ENCODE assay signal across 18 mouse cellular contexts in the genomic region with DNA sequence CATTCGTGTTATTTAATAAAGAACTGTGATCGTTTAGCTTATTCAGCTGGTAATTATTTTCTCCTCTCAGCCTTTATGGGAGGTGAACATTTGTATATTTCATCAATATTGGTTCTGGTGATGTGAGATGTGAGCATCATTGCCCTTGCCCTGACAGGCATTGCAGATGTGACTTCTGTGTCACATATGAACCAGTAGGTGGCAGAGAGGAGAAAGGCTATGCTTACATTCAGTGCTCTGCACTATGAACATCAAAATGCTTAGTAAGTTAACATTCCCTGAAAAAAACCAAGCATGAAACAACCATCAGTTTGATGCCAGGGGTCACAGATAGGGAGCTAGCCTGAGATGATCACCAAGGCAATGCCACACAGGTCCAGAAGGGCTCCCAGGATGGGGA.
A peak's percentile ranks its signal among the peaks of the same experiment; 100 is the strongest.
DNase-seq lines count a peak whose midpoint lies in the region; ATAC-seq and TF ChIP-seq lines count a peak whose summit lies in the region.
"Had no signal": no experiment of that assay in that cellular context is flagged by ENCODE, and none has a peak within 500 bp of the region (broad histone marks: within the 10 kb centered on the region; RNA-seq: fewer than 3 reads in every experiment).

No protein-coding gene starts in this region.

- H3K27ac ChIP-seq in forebrain, embryonic 14.5 days (ENCODE audit: low read depth, low read length), result no peak overlapping the region
- no peak overlapping the region for H3K27ac ChIP-seq in forebrain, embryonic 12.5 days
- H3K27ac ChIP-seq in kidney, postnatal 0 days, result no peak overlapping the region
- no peak overlapping the region for H3K27ac ChIP-seq in kidney, embryonic 15.5 days
- H3K27ac ChIP-seq in neural tube, embryonic 13.5 days (replicated peaks), result no peak overlapping the region
- H3K27ac ChIP-seq in neural tube, embryonic 15.5 days (replicated peaks), result no peak overlapping the region
- no peak overlapping the region for H3K27ac ChIP-seq in stomach, postnatal 0 days (replicated peaks)
- H3K27ac ChIP-seq: intestine, embryonic 15.5 days; liver, embryonic 12.5 days had no signal

- no peaks in the 10 kb centered on the region for H3K9me3 ChIP-seq in forebrain, embryonic 14.5 days (replicated peaks; ENCODE audit: control insufficient read depth, low read length)
- H3K9me3 ChIP-seq in forebrain, embryonic 12.5 days, result no peaks in the 10 kb centered on the region
- H3K9me3 ChIP-seq in kidney, postnatal 0 days (replicated peaks; ENCODE audit: low read length), result no peaks in the 10 kb centered on the region
- no peaks in the 10 kb centered on the region for H3K9me3 ChIP-seq in kidney, embryonic 15.5 days (replicated peaks)
- no peaks in the 10 kb centered on the region for H3K9me3 ChIP-seq in neural tube, embryonic 13.5 days
- no peaks in the 10 kb centered on the region for H3K9me3 ChIP-seq in neural tube, embryonic 15.5 days (replicated peaks)
- no peaks in the 10 kb centered on the region for H3K9me3 ChIP-seq in stomach, postnatal 0 days (ENCODE audit: control insufficient read depth, low read length)
- H3K9me3 ChIP-seq: G1E; intestine, embryonic 15.5 days; liver, embryonic 12.5 days had no signal

- peak; percentile 16 for DNase-seq in forebrain, embryonic 14.5 days (ENCODE audit: low spot score)
- peak; percentile 18 for DNase-seq in kidney, postnatal 0 days (ENCODE audit: low spot score)
- no peak for DNase-seq in stomach, postnatal 0 days (ENCODE audit: low spot score)
- no peak for DNase-seq in urinary bladder, adult 18-20 months (ENCODE audit: low spot score in 2 of 2)
- DNase-seq: adrenal gland, adult 8-10 months; cerebellum, adult 2 months; heart, postnatal 14 days; kidney, postnatal 14 days; right cerebral cortex, postnatal 25 days; thymus, adult 2 months had no signal

- no peak overlapping the region for H3K9ac ChIP-seq in forebrain, embryonic 14.5 days (ENCODE audit: low read length)
- H3K9ac ChIP-seq in forebrain, embryonic 12.5 days, result no peak overlapping the region
- H3K9ac ChIP-seq in kidney, postnatal 0 days (ENCODE audit: low read depth, low read length), result no peak overlapping the region
- no peak overlapping the region for H3K9ac ChIP-seq in kidney, embryonic 15.5 days
- H3K9ac ChIP-seq in neural tube, embryonic 13.5 days, result no peak overlapping the region
- no peak overlapping the region for H3K9ac ChIP-seq in neural tube, embryonic 15.5 days (replicated peaks)
- H3K9ac ChIP-seq in stomach, postnatal 0 days (ENCODE audit: low read length), result no peak overlapping the region
- H3K9ac ChIP-seq: intestine, embryonic 15.5 days; liver, embryonic 12.5 days had no signal

- H3K4me2 ChIP-seq in forebrain, embryonic 14.5 days (ENCODE audit: low read length), result no peak overlapping the region
- H3K4me2 ChIP-seq in forebrain, embryonic 12.5 days, result no peak overlapping the region
- no peak overlapping the region for H3K4me2 ChIP-seq in kidney, postnatal 0 days (ENCODE audit: low read length)
- no peak overlapping the region for H3K4me2 ChIP-seq in kidney, embryonic 15.5 days
- no peak overlapping the region for H3K4me2 ChIP-seq in neural tube, embryonic 13.5 days
- no peak overlapping the region for H3K4me2 ChIP-seq in neural tube, embryonic 15.5 days
- H3K4me2 ChIP-seq in stomach, postnatal 0 days (replicated peaks; ENCODE audit: low read depth), result no peak overlapping the region
- H3K4me2 ChIP-seq: intestine, embryonic 15.5 days; liver, embryonic 12.5 days had no signal

- no peaks in the 10 kb centered on the region for H3K36me3 ChIP-seq in forebrain, embryonic 14.5 days (ENCODE audit: control insufficient read depth, insufficient read depth, low read length)
- no peaks in the 10 kb centered on the region for H3K36me3 ChIP-seq in forebrain, embryonic 12.5 days (replicated peaks)
- H3K36me3 ChIP-seq in kidney, postnatal 0 days (ENCODE audit: insufficient read depth, low read length), result no peaks in the 10 kb centered on the region
- no peaks in the 10 kb centered on the region for H3K36me3 ChIP-seq in kidney, embryonic 15.5 days
- H3K36me3 ChIP-seq in neural tube, embryonic 13.5 days, result no peaks in the 10 kb centered on the region
- H3K36me3 ChIP-seq in neural tube, embryonic 15.5 days, result no peaks in the 10 kb centered on the region
- no peaks in the 10 kb centered on the region for H3K36me3 ChIP-seq in stomach, postnatal 0 days (ENCODE audit: control insufficient read depth, insufficient read depth, low read length)
- H3K36me3 ChIP-seq: G1E; intestine, embryonic 15.5 days; liver, embryonic 12.5 days had no signal

- WGBS in forebrain, embryonic 14.5 days, result 82% methylated on average over 2 of the region's 2 CpGs
- WGBS in forebrain, embryonic 12.5 days, result 83% methylated on average over 2 of the region's 2 CpGs
- 85% methylated on average over 2 of the region's 2 CpGs for WGBS in kidney, postnatal 0 days
- 83% methylated on average over 2 of the region's 2 CpGs for WGBS in kidney, embryonic 15.5 days
- 76% methylated on average over 2 of the region's 2 CpGs for WGBS in neural tube, embryonic 13.5 days
- 63% methylated on average over 2 of the region's 2 CpGs for WGBS in neural tube, embryonic 15.5 days
- WGBS in stomach, postnatal 0 days, result 84% methylated on average over 2 of the region's 2 CpGs

- H3K27me3 ChIP-seq in forebrain, embryonic 14.5 days (replicated peaks; ENCODE audit: control insufficient read depth, insufficient read depth, low read length), result no peaks in the 10 kb centered on the region
- H3K27me3 ChIP-seq in forebrain, embryonic 12.5 days, result no peaks in the 10 kb centered on the region
- no peaks in the 10 kb centered on the region for H3K27me3 ChIP-seq in kidney, postnatal 0 days (ENCODE audit: insufficient read depth, low read length)
- no peaks in the 10 kb centered on the region for H3K27me3 ChIP-seq in kidney, embryonic 15.5 days
- no peaks in the 10 kb centered on the region for H3K27me3 ChIP-seq in neural tube, embryonic 13.5 days
- H3K27me3 ChIP-seq in neural tube, embryonic 15.5 days (replicated peaks), result no peaks in the 10 kb centered on the region
- H3K27me3 ChIP-seq in stomach, postnatal 0 days (ENCODE audit: control insufficient read depth, insufficient read depth, low read length), result no peaks in the 10 kb centered on the region
- H3K27me3 ChIP-seq: intestine, embryonic 15.5 days; liver, embryonic 12.5 days had no signal

- no peak for ATAC-seq in forebrain, embryonic 14.5 days
- ATAC-seq in forebrain, embryonic 12.5 days (ENCODE audit: low FRiP score), result no peak
- no peak for ATAC-seq in kidney, postnatal 0 days (replicated peaks; ENCODE audit: low FRiP score, low read depth)
- no peak for ATAC-seq in kidney, embryonic 15.5 days (replicated peaks; ENCODE audit: low FRiP score)
- peak; percentile 19; the same call in 1 of the 2 replicates for ATAC-seq in neural tube, embryonic 13.5 days (ENCODE audit: low read depth)
- ATAC-seq in neural tube, embryonic 15.5 days (ENCODE audit: low FRiP score), result no peak
- no peak for ATAC-seq in stomach, postnatal 0 days (ENCODE audit: low FRiP score, low TSS enrichment)
- ATAC-seq: intestine, embryonic 15.5 days; liver, embryonic 12.5 days; lung, postnatal 0 days had no signal

- H3K4me3 ChIP-seq in forebrain, embryonic 14.5 days (ENCODE audit: low read depth, low read length), result no peak overlapping the region
- H3K4me3 ChIP-seq in forebrain, embryonic 12.5 days (replicated peaks), result no peak overlapping the region
- H3K4me3 ChIP-seq in kidney, postnatal 0 days (replicated peaks; ENCODE audit: low read depth, low read length), result no peak overlapping the region
- no peak overlapping the region for H3K4me3 ChIP-seq in kidney, embryonic 15.5 days (replicated peaks)
- no peak overlapping the region for H3K4me3 ChIP-seq in neural tube, embryonic 13.5 days
- H3K4me3 ChIP-seq in neural tube, embryonic 15.5 days (replicated peaks), result no peak overlapping the region
- H3K4me3 ChIP-seq in stomach, postnatal 0 days (ENCODE audit: low read depth, low read length), result no peak overlapping the region
- H3K4me3 ChIP-seq: intestine, embryonic 15.5 days; liver, embryonic 12.5 days had no signal

- no peaks in the 10 kb centered on the region for H3K4me1 ChIP-seq in forebrain, embryonic 14.5 days (ENCODE audit: control insufficient read depth, insufficient read depth, low read length)
- H3K4me1 ChIP-seq in forebrain, embryonic 12.5 days, result no peaks in the 10 kb centered on the region
- H3K4me1 ChIP-seq in kidney, postnatal 0 days (replicated peaks; ENCODE audit: insufficient read depth, low read length), result no peaks in the 10 kb centered on the region
- no peaks in the 10 kb centered on the region for H3K4me1 ChIP-seq in kidney, embryonic 15.5 days
- H3K4me1 ChIP-seq in neural tube, embryonic 13.5 days (replicated peaks), result peaks cover 2% of the 10 kb centered on the region; the same call in 1 of the 2 replicates
- H3K4me1 ChIP-seq in neural tube, embryonic 15.5 days, result no peaks in the 10 kb centered on the region
- H3K4me1 ChIP-seq in stomach, postnatal 0 days (replicated peaks; ENCODE audit: control insufficient read depth, insufficient read depth), result no peaks in the 10 kb centered on the region
- H3K4me1 ChIP-seq: intestine, embryonic 15.5 days; liver, embryonic 12.5 days had no signal

- TF ChIP-seq CTCF in kidney, postnatal 0 days (IDR thresholded peaks at IDR 0.05; ENCODE audit: low read depth), result peak; percentile 62
- TF ChIP-seq CTCF in stomach, postnatal 0 days (IDR thresholded peaks at IDR 0.05; ENCODE audit: low read depth), result peak; percentile 59

- TF ChIP-seq EP300 in stomach, postnatal 0 days (optimal IDR thresholded peaks at IDR 0.05), result no peak

Comparison
In these comparisons a context has a peak if more than half of its experiments do, and no peak if none do; other contexts are left out.
1. DNase-seq: peak in forebrain, embryonic 14.5 days (single experiment) and kidney, postnatal 0 days (single experiment); none in stomach, postnatal 0 days (single experiment) and urinary bladder, adult 18-20 months (0 of 2).